Mouse (Mus musculus): ENCODE results near the gene C730034F03Rik.

C730034F03Rik gene

DNA sequence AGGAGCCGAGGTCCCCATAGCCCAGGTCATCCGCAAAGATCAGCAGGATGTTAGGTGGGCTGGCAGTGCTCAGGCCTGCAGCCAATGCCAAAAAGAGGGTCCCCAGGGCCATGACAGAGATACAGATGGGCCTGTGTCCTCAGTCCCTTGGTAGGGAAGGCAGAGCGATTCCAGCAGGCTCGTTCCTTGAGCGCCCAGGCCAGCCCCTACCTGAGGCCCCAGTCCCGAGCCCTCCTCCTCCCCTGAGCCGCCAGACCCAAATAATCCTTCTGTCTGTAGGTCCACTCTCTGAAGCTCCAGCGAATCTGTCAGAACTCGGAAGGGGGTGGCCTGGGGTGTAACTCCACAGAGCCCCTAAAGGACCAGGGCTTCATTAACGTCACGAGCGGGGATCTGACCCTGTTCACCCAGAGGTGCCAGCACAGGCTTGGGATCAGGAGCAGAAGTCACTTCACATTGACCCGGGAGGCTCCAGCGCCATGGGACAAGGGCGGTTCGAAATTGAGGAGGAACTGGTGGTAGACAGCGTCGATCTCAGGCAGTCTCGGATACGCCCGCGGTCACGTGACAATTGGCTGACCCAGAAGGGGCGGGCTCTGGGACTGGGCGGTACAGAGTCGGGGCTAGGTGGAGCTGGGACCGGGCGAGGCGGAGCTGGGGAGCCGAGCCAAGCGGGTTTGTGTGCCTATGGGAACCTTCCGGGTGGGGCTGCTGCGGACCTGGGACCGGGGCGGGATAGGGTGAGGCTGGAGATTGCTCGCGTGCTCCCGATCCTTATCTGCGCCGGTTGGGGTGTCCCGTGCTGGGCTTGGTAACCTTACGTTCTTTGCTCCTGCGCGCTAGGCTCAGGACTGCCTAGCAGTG lies 46.5 kb downstream of the C730034F03Rik start:
- peak; percentile 95 for DNase-seq (ENCODE audit: low spot score)

DNA sequence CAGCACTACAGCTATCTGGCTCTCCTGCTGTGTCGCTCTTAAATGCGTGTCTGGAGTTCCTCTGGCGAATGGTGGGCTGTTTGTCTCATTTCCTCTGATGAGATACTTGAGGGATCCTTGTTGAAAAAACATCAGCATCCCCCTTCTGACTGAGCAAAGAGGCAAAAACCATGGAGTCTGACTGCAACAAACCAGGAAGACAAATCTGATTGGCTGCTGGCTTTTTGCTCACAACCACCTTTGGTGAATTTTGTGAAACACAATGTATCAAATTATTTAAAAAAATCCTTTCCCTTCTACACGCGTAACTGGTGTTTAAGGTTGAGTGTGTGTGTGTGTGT lies 47.1 kb downstream of the C730034F03Rik start:
- no peak for DNase-seq (ENCODE audit: low spot score)

DNA sequence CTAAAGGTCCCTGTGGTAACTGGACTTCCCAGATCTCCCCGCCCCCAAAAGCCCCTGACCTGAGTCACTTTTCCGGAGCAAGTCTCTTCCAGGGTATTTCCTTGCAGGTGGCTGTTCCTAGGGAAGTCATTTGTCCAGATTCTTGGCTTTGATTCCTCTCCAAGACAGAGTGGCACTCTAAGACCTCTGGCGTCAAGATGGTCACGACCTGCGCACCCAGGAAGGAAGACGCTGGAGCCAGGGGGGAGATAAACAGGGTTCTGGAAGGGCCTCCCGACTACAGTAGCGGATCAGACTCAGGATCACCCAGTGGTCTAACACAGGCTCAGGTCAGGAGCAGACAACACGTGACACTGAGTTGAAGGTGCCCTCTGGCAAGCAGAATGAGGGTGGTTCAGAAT lies 47.7 kb downstream of the C730034F03Rik start, which contains the start of gene Arsa:
Gene Arsa (minus strand): TSS at position 335 of the 401 bp plus-strand sequence.
- DNase-seq (ENCODE audit: low spot score): no peak

DNA sequence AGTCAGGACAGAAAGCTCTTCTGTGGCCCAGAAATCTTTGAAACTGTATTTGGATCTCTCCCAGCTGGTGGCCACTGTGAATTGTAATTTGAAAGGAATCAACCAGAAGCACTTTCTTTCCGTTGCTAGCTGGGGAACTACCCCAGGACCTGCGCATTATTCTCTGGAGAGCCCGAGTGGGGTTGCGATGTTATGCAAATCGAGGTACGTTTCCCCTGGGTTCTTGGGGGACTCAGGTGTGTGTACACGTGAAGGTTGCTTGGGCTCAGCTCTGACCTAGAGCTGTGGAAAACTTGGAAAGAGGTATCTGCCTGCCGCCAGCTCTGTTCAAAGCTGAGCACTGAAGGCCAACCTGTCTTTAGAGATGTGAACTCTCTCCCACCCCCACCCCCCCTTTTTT lies 48.4 kb downstream of the C730034F03Rik start:
- no peak for DNase-seq (ENCODE audit: low spot score)

DNA sequence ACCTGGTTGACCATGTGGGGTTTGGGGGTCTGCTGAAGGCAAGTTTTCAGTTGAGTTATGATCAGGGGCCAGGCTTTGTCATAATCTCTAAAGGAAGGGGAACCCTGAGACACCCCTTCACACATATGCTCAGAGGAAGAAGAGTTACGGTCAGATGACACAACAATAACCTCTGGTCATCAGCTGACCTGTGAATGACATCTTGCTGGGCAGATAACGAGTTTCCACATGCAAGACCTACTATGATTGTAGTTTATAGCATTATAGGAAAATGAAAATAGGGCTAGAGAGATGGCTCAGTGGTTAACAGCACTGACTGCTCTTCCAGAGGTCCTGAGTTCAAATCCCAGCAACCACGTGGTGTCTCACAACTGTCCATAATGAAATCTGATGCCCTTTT lies 49.2 kb downstream of the C730034F03Rik start:
- DNase-seq (ENCODE audit: low spot score): no peak

All from MN1 (cell line).